Mouse (Mus musculus): ENCODE data around the gene Commd3.

GRCm38 (mm10) chr2:18676936-18677491 lies 4.8 kb downstream of the Commd3 start, which contains the start of gene Bmi1:
- TF ChIP-seq TAL1 (IDR thresholded peaks at IDR 0.05; ENCODE audit: low read length) (no peak), GATA1 (IDR thresholded peaks at IDR 0.05; ENCODE audit: low read length) (no peak)
